19 mouse cellular contexts compared by ENCODE assay signal in the genomic region with DNA sequence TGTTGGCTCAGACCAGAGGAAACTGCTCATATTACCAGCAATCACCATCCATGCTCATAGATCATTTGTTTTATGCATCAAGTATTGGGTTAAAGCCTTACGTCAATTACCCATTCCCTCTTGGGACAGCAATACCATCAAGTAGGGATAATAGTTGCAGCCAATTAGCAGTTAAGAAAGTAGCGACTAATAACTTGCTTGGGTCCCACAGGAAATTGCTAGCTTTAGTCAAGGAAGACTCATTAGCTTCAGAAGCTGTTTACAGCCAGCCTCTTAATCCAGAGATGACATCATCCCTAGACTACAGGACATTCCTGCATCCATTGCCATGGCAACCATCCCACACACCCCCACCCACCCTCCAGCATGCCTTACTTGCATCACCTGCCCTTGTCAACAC. TPM values are rescaled to one million over a fixed set of nuclear protein-coding genes. Genes with fewer than 3 reads are reported as not detected.
DNase-seq lines count a peak whose midpoint lies in the region; ATAC-seq and TF ChIP-seq lines count a peak whose summit lies in the region.
"Had no signal": no experiment of that assay in that cellular context is flagged by ENCODE, and none has a peak within 500 bp of the region (broad histone marks: within the 10 kb centered on the region; RNA-seq: fewer than 3 reads in every experiment).

No protein-coding gene starts in this region.

- no peak for DNase-seq in kidney, postnatal 0 days (ENCODE audit: low spot score)
- no peak for DNase-seq in kidney, postnatal 25 days
- peak; percentile 20 for DNase-seq in ES-CJ7 (ENCODE audit: low read depth, low spot score)
- peak; percentile 18 for DNase-seq in embryonic facial prominence, embryonic 10.5 days (ENCODE audit: low spot score)
- peak; percentile 63 for DNase-seq in limb, embryonic 11.5 days (ENCODE audit: low spot score)
- no peak for DNase-seq in heart, adult 8-10 months (ENCODE audit: low spot score)
- DNase-seq: adrenal gland, postnatal 10 days; cerebellum, postnatal 25 days; gastrocnemius, postnatal 36 days; lung, adult 18-20 months; right cerebral cortex, postnatal 25 days; thymus, postnatal 4 days had no signal

- 0 out of 2 replicates have a peak, but pooled peaks cover 7% of the 10 kb centered on the region for H3K4me1 ChIP-seq in kidney, postnatal 0 days (replicated peaks; ENCODE audit: insufficient read depth, low read length)
- H3K4me1 ChIP-seq in embryonic facial prominence, embryonic 10.5 days = peaks cover 19% of the 10 kb centered on the region
- peaks cover 5% of the 10 kb centered on the region; the same call in 1 of the 2 replicates for H3K4me1 ChIP-seq in limb, embryonic 11.5 days (ENCODE audit: control insufficient read depth, insufficient read depth, low read length)
- H3K4me1 ChIP-seq: hindbrain, embryonic 15.5 days had no signal

- no peaks in the 10 kb centered on the region for H3K36me3 ChIP-seq in kidney, postnatal 0 days (ENCODE audit: insufficient read depth, low read length)
- H3K36me3 ChIP-seq in embryonic facial prominence, embryonic 10.5 days (replicated peaks) = no peaks in the 10 kb centered on the region
- H3K36me3 ChIP-seq in limb, embryonic 11.5 days (ENCODE audit: control insufficient read depth, insufficient read depth, low read length) = no peaks in the 10 kb centered on the region
- H3K36me3 ChIP-seq: heart, embryonic 15.5 days; hindbrain, embryonic 15.5 days had no signal

- ATAC-seq in kidney, postnatal 0 days (replicated peaks; ENCODE audit: low FRiP score, low read depth) = peak; percentile 47
- peak; percentile 76; the same call in 1 of the 2 replicates for ATAC-seq in limb, embryonic 11.5 days (ENCODE audit: insufficient number of reproducible peaks, low FRiP score, low TSS enrichment, low read depth)
- no peak for ATAC-seq in monocyte, adult 5-6 weeks (replicated peaks; ENCODE audit: insufficient number of reproducible peaks, low FRiP score, low TSS enrichment, poor library complexity, severe bottlenecking)

- H3K27ac ChIP-seq in kidney, postnatal 0 days = no peak overlapping the region
- H3K27ac ChIP-seq in embryonic facial prominence, embryonic 10.5 days (replicated peaks) = no peak overlapping the region
- H3K27ac ChIP-seq in limb, embryonic 11.5 days (replicated peaks; ENCODE audit: low read depth, low read length) = no peak overlapping the region
- H3K27ac ChIP-seq: heart, embryonic 15.5 days; hindbrain, embryonic 15.5 days had no signal

- H3K9ac ChIP-seq in kidney, postnatal 0 days (ENCODE audit: low read depth, low read length) = no peak overlapping the region
- H3K9ac ChIP-seq in limb, embryonic 11.5 days (ENCODE audit: low read length) = no peak overlapping the region
- H3K9ac ChIP-seq: heart, embryonic 15.5 days; hindbrain, embryonic 15.5 days had no signal

- no peak overlapping the region for H3K4me3 ChIP-seq in kidney, postnatal 0 days (replicated peaks; ENCODE audit: low read depth, low read length)
- H3K4me3 ChIP-seq in embryonic facial prominence, embryonic 10.5 days = no peak overlapping the region
- H3K4me3 ChIP-seq in limb, embryonic 11.5 days (ENCODE audit: low read depth, low read length) = no peak overlapping the region
- H3K4me3 ChIP-seq: heart, embryonic 15.5 days; hindbrain, embryonic 15.5 days had no signal

- no peaks in the 10 kb centered on the region for H3K9me3 ChIP-seq in kidney, postnatal 0 days (replicated peaks; ENCODE audit: low read length)
- H3K9me3 ChIP-seq in embryonic facial prominence, embryonic 10.5 days = no peaks in the 10 kb centered on the region
- H3K9me3 ChIP-seq in limb, embryonic 11.5 days (ENCODE audit: control insufficient read depth, low read length) = no peaks in the 10 kb centered on the region
- H3K9me3 ChIP-seq: heart, embryonic 15.5 days; hindbrain, embryonic 15.5 days had no signal

- H3K27me3 ChIP-seq in kidney, postnatal 0 days (ENCODE audit: insufficient read depth, low read length) = no peaks in the 10 kb centered on the region
- H3K27me3 ChIP-seq in embryonic facial prominence, embryonic 10.5 days (replicated peaks; ENCODE audit: low read depth, poor library complexity, severe bottlenecking) = no peaks in the 10 kb centered on the region
- H3K27me3 ChIP-seq in limb, embryonic 11.5 days (ENCODE audit: control insufficient read depth, insufficient read depth, low read length) = no peaks in the 10 kb centered on the region
- H3K27me3 ChIP-seq: heart, embryonic 15.5 days; hindbrain, embryonic 15.5 days had no signal

- no peak overlapping the region for H3K4me2 ChIP-seq in kidney, postnatal 0 days (ENCODE audit: low read length)
- no peak overlapping the region for H3K4me2 ChIP-seq in limb, embryonic 11.5 days (ENCODE audit: low read depth, severe bottlenecking)
- H3K4me2 ChIP-seq: heart, embryonic 15.5 days; hindbrain, embryonic 15.5 days had no signal

- TF ChIP-seq CTCF in kidney, postnatal 0 days (IDR thresholded peaks at IDR 0.05; ENCODE audit: low read depth) = no peak

- WGBS in kidney, postnatal 0 days = 33% methylated on average over 2 of the region's 2 CpGs
- WGBS in embryonic facial prominence, embryonic 10.5 days = 60% methylated on average over 2 of the region's 2 CpGs
- 17% methylated on average over 2 of the region's 2 CpGs for WGBS in limb, embryonic 11.5 days

RNA-seq across cellular contexts. Expression of a gene that starts 50.0 kb away (rescaled TPM):
- polyA plus RNA-seq in kidney, postnatal 0 days (2015; fragmentation: Nextera tagmentation; extraction: Ambion mirVana) = not detected in 2 replicates
- not detected in 2 replicates for polyA plus RNA-seq in embryonic facial prominence, embryonic 10.5 days (2016; fragmentation: Nextera tagmentation; extraction: Ambion mirVana)
- not detected in 2 replicates for polyA plus RNA-seq in limb, embryonic 11.5 days (2014; fragmentation: Nextera tagmentation; extraction: Ambion mirVana)
- not detected for total RNA-seq in heart, adult 8-10 months (2022)
- not detected in 3 replicates for total RNA-seq in monocyte, adult 5-6 weeks (2017)
- total RNA-seq: gastrocnemius, postnatal 36 days; layer of hippocampus, postnatal 25 days; megakaryocyte-erythroid progenitor cell, adult 5-6 weeks had no signal
- polyA plus RNA-seq: heart, embryonic 15.5 days; hindbrain, embryonic 15.5 days; kidney, embryonic 14.5 days; limb, embryonic 14.5 days had no signal

RNA-seq across cellular contexts. Expression of a gene that starts 59.8 kb away (rescaled TPM):
- polyA plus RNA-seq in kidney, postnatal 0 days (2015; fragmentation: Nextera tagmentation; extraction: Ambion mirVana) = 1,587 and 1,767 TPM in 2 replicates
- polyA plus RNA-seq in embryonic facial prominence, embryonic 10.5 days (2016; fragmentation: Nextera tagmentation; extraction: Ambion mirVana) = 6.0 and 6.5 TPM in 2 replicates
- polyA plus RNA-seq in limb, embryonic 11.5 days (2014; fragmentation: Nextera tagmentation; extraction: Ambion mirVana) = 5.0 and 9.9 TPM in 2 replicates
- under 1 TPM in 3 of 4 experiments, not detected in 1; 0.30 to 0.80 (median 0.37) TPM for total RNA-seq in heart, adult 8-10 months (2022)
- 1.5 to 1.9 TPM (median 1.9 TPM) in 3 replicates for total RNA-seq in monocyte, adult 5-6 weeks (2017)
- total RNA-seq: megakaryocyte-erythroid progenitor cell, adult 5-6 weeks had no signal

Comparison
In these comparisons a context has a peak if more than half of its experiments do, and no peak if none do; other contexts are left out.
1. DNase-seq: peak in ES-CJ7 (single experiment), embryonic facial prominence, embryonic 10.5 days (single experiment) and limb, embryonic 11.5 days (single experiment); none in kidney, postnatal 0 days (single experiment), kidney, postnatal 25 days (0 of 2) and heart, adult 8-10 months (single experiment).
2. RNA of a gene that starts 59.8 kb away (polyA plus RNA-seq): 1,587 to 1,767 TPM in kidney, postnatal 0 days; 5.0 to 9.9 TPM in limb, embryonic 11.5 days and 6.0 to 6.5 TPM in embryonic facial prominence, embryonic 10.5 days; every median in the first group is over 100 times any median in the second.